Mouse (Mus musculus) activated CD4-positive, CD25-positive, alpha-beta regulatory T cell, adult 4 months (primary cell): ENCODE results near the gene Spem1. TPM values are rescaled to one million over a fixed set of nuclear protein-coding genes. Genes with fewer than 3 reads are reported as not detected.

Source experiments
- ATAC-seq: one replicate; pipeline ENCODE4 v1.8.0; 2017
- polyA plus RNA-seq, 2 experiments: library from polyadenylated mRNA; unstranded; fragments of 100-300 nt; shearing (Covaris generic); gene quantifications; one replicate each; pipeline ENCODE4 v1.2.1; 2017

Spem1 gene
- polyA plus RNA-seq, 2 experiments from 2014 or later, result not detected

DNA sequence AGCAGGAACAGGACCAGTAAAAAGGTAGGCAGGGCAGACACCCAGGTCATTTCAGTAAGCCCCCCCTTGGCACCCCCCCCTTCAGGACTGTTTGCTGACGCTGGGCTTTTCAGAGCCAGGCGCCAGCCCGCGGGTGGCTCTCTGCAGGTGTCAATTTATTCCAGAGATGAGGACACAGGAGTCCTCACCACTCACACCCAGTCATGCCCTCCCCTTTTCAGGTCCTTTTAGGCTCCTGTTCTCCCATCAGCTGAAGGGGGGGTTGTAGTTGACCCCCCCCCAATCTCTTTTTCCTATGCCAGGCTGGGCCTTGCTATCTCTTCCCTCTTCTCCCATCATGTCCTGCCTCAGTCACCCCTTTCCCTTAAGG, 14.0 kb upstream of the Spem1 start:
- ATAC-seq, result no peak

DNA sequence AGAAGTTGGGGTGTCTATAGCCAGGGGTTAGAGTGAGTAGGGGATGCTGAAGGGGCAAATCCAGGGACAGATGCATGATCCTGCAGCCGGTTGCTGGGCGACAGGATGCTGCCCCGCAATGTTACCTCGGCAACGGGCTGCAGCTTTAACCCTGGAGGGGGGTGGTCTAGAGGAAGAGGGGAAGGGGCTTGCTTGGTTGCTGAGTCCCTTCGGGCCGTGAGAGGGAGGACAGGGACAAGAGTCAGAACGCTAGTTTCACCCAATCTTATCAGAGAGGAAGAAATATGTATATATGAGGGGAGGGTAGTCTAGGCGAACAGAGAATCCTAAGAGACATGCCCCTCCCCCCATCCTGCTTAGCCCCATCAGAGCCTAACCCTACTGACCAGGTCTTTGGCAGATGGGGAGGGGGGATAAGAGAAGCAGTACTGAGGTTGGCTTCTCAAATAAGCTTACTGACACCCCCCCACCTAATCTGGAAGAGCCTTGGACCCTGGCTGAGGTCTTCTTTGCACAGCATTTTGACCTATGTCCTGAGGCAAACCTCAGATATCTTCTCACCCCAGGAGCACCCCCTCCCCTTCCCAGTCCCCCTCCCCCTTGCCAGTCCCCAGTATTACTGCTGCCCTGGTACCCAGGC, 13.5 kb upstream of the Spem1 start:
- no peak for ATAC-seq

DNA sequence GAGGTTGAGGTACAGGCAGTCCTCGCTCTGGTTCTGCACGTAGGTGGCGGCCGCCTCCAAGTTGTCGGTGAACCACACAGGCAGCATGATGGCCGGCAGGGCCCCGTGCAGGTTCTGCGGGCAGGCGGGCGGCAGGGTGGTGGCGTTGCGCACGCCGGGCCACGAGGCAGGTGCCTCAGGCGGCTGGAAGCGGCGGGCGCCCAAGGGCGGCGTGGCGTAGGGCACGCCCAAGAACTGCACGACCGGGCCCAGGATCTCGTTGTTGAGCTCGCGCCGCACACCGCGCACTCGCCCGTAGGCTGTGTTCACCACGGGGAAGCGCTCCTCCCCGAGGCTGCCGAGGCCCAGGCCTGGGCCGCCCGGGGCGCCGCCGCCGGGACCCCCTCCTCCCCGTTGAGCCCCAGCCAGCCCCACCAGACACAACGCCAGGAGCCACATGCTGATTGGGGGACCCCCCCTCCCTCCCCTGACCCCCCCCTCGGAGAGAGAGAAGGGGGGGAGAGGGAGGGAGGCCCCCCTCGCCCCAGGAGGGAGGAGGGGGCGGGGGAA, 12.1 kb upstream of the Spem1 start:
- peak; percentile 9 for ATAC-seq

DNA sequence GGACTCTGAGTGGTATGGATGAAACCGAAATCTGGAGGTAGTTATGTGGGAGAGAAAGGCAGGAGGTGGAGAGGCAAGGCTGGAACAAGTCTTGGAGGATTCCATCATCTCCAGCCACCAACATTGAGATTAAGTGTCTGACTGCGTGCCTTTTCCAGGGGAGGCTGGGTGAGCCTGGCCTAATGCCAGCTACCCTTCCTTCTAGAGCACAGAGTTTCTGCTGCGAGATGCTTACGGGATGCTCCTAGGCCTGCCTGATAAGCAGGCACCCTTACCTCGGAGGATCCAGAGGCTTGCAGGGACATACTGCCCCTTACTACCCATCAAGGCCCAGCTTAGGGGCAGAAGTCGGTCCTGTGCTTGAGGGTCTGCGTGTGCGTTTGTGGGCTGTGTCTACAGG, 11.6 kb upstream of the Spem1 start:
- no peak for ATAC-seq

DNA sequence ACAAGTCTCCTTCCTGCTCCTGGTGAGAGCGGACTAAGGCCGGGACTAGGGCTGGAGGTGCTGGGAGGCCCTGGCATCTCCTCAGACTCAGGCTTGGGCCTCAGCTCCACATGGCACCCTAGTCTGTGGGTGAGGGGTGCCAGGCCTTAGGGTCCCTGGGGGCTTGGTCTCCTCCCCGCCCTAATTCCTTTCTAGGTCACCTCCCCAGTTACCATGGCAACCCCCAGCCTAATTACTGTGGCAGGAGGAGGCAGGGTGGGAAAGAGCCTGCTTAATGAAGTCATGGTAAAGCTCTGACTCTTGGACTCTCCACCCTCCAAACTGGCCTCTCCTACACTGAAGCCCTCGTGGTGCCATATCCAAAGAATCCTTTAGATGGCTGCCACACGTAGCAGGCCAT, 6.9 kb upstream of the Spem1 start:
- no peak for ATAC-seq

DNA sequence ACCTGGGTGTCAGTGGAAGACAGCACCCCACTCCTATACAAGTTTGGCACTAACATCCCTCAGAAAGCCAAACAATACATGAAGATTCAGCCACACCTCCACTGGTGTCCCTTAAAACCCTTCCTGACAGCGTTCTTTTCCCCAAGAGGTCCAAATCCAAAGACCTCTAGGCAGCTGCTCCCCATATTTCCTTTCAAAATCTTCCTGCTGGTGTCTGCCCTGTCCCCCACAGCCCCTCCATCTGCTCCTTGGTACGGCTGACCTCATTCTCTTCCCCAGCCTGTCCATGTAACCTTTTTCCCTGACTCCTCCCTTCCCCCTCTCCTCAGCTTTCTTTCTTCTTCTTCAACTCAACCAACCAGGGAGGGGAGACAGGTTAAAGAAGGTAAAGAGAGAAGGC, 1.5 kb upstream of the Spem1 start:
- ATAC-seq, result no peak

DNA sequence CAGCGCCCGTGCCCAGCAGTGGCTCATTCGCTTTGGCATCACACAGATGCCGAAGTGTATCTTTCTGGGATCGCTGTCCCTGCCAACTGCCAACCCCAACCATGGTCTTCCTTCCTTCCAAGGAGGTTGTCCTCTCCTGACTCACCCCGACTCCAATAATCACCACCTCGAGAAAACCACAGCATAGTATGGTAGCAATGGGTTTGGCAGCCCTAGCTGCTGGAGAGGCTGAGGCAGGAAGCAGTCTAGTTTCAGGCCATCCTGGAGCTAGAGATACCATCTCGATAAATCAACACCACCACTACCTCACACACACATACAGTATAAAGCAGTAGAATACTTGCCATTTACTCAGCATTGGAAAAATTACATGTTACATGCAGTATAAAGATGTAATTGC, 3.1 kb downstream of the Spem1 start:
- no peak for ATAC-seq

DNA sequence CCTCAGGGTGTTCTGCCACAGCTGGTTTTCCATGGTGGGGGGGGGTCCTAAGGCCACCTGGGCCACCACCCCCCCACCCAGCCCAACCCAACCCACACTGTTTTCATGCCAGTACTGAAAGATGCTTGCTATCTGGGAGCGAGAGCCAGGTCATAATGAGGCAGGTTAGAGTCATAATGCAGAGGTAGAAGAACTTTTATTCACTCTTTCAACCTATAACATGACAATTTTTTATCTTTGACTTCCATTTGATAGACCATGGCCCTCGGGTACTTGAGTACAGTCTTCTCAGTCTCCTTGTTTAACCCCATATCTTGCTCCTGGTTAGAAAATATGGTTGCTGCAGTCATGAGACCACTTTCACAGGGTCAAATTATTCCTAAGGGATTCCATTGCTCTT, 3.6 kb downstream of the Spem1 start, which contains the start of gene Spem2:
Gene Spem2, minus strand, starts transcription at position 101 of the 400 bp plus-strand sequence.
- no peak for ATAC-seq

DNA sequence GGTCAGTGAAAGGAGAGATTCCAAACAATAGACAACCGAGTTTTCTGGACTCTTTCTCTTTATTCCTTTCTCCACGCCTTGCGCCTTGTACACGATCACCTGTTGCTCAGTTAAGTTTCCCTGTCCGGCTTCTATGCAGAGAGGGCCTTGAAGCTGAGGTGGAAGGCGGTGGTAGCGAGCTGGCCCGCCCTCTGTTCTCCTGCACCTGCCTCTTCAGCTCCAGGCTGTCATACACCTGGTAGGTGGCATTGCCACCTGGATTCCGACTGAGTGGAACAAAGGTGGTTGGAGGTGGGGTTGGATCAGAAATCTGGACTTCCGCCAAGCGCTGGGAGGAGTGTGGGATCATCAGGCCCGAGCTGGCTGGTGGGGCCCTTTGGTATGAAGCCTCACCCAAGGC, 5.5 kb downstream of the Spem1 start:
- ATAC-seq, result no peak

DNA sequence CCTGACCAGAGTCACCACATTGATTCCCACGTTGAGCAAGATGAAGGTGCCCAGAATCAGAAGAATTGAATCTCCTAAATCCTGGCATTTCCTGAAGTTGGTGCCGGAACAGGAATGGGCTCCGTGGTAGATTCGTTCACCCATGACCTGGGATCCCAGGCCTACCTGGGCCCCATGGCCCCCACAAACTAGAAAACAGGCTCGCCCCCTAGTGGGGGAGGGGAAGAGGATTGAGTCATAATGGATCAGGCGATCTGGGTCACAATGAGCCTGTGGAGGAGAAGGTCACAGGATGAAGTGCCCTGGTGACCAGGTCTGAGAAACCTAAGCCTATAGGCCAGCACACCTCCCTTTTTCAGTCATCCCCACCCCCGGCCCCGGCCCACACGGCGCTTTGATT, 6.8 kb downstream of the Spem1 start, which contains the start of gene Gm39566:
Gene Gm39566, minus strand, starts transcription at position 144 of the 400 bp plus-strand sequence.
- ATAC-seq, result no peak

DNA sequence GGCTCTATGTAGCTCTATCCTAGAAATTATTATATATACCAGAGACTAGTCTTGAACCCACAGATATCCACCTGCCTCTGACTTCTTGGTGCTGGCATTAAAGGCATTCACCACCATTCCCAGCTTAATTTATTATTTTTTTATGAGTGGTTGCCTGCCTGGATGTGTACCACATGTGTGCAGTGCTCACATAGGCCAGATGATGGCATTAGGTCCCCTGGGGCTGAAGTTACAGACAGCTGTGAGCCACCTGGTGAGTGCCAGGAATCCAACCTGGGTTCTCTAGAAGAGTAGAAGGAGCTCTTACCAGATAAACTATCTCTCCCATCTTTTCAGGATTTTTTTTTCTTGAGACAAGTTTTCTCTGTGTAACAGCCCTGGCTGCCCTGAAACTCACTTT, 11.7 kb downstream of the Spem1 start:
- ATAC-seq, result no peak

DNA sequence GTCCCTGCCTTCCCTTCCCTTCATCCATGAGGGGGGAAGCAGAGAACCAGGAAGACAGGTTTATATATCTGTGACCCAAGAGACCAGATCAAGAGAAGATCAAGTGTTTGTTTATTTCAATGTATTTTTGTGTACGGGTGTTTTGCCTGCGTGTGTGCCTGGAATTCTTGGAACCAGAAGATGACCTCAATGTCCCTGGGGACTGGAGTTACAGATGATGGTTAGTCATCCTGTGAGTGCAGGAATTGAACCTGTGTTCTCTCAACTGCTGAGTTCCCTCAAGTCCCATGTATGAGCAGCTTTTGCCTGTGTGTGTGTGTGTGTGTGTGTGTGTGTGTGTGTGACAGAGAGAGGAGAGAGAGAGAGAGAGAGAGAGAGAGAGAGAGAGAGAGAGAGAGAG, 14.3 kb downstream of the Spem1 start:
- ATAC-seq, result no peak

DNA sequence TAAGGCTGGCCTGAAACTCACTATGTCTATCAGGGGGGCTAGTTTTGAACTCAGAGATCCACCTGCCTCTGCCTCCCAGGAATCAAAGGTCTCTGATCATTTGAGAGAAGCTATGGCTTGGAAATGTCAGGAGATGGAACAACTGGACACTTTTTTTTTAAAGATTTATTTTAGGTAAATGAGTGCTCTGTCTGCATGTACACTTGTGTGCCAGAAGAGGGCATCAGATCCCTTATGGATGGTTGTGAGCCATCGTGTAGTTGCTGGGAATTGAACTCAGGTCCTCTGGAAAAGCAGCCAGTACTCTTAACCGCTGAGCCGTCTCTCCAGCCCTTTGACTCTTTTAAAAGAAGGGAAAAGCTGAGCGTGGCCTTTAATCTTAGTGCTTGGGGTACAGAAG, 15.6 kb downstream of the Spem1 start:
- ATAC-seq, result no peak

DNA sequence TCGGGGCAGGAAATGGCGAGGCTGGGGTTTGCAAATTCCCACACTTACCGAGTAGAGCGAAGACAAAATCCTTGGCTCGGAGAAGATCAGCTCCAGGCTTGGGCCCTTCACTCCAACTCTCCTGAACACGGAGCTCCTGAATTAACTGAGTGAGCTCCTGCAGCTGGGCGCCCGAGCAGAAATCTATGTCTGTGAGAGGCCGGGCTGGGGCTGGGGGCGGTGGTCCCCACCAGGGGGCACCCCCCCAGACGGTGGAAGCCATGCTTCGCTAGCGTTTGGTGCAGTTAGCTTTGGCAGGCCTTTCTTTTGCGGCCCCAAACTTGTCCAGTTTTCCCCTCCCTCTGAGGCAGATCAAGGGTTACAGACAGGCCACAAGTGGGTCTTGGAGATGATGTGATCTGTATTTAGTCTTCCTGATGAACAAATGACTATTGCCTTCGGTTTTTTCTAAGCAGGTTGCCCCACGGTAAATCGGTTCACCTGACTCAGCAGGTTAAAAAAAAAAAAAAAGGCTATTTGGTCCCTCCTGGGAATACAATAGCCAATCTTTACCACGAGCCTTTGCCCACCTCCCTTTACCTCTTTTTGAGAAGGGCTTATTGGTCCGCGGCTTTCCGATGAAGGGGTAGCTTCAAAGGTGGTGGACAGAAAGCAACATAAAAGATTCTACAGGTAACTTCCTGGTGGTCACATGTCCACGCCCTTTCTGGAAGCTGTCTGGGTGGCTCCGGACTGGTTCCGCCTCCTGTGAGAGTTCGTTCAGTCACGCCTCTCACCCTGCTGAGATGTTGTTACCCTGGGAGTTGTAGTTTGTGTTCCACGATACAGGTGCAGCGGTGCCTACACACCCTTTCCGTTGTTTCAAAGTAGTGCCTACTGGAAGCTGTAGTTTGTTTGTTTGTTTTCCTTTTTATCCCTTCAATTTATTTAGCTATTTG, 16.7 kb downstream of the Spem1 start, which contains the start of gene Tmem102:
Gene Tmem102, minus strand, starts transcription at position 653 of the 938 bp plus-strand sequence.
- no peak for ATAC-seq

DNA sequence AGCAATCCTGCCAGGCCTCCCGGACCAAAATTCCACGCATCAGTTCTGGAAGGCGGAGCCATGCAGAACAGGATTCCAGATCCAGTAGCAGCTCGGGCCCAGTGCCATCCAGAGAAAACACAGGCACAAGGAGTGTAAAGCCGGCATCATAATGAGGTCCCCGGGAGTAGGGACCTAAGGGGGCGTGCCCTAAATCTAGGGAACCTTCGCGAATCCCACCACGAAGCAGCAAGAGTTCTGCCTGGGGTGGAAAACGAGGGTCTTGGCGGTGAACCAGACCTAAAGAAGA, 17.4 kb downstream of the Spem1 start:
- ATAC-seq, result no peak

DNA sequence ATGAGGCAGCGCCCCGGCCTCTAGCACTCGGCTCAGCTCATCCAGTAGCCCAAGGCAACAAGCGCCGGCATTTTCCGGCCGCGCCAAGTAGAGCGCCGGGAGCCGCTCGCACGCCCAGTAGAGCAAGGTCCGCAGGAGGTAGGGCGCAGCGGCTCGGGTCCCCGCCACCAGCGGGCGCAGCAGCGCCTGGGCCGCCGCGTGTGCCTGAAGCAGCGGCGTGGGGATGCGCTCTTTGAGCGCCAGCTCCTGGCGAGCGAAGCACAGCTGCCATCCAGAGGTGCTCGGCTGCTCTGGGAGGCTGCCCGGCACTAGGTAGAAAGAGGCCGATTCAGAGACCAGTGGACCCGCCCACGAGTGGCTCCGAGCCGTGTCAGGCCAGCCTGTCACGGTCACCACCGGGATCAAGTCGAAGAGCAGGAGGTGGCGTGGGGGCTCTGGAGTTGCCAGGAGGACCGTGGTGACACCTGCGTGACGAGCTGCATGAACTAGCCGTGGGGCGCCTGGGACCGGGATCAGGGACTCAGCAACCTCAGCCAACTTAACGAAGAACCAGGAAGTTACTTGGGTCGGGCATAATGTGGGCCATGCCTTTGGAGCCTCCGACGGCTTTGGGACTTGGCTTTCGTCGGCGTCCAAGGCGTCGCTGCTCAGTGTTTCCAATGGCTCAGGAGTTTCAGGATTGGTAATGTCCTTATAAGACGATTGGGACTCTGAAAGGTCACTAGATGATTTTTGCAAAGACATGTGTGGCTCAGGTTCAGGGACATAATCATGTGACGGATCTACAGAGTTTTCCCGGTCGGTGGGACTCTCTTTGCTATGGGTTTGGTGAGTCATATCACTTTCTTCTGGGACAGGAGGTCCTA, 18.0 kb downstream of the Spem1 start:
- ATAC-seq, result peak; percentile 62

DNA sequence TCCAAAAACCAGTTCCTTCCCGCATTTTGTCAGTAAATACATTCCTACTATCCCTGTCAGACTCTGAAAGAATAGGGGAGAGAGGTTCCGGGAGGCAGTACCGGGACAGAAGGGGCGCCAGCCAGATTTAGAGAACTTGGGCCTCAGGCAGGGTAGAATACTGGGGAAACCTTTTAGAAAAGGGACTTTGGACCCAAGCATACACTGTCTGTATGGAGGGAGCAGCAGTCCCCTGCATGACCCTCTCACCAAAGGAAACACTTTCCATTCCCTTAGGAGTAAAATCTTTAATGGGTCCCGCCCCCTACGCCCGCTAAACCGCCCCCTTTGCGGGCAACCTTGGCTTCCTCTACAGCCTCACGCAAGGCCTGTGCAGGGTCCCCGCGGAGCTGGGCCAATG, 18.7 kb downstream of the Spem1 start:
- no peak for ATAC-seq

DNA sequence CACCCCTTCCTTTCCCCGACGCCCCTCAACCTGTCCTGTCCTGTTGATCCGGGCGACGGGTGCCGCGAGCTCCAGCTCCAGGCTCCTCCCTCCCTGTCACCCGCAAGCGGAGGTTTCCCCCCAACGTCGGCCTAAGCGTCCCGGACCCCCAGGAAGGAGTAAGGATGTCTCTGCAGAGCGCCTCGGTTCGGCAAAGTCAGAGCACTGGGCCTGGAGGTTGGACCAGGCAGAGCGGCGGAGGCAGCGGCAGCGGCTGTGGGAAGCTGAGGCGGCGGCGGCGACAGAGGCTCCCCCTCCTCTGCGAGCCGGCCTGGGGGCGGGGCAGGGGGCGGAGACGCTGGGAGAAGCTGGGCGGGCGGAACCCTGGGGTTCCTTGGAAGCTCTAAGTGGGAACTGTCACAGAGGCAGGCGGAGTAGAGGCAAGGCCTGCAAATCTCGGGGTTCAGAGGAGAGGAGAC, 19.3 kb downstream of the Spem1 start:
- peak; percentile 32 for ATAC-seq

DNA sequence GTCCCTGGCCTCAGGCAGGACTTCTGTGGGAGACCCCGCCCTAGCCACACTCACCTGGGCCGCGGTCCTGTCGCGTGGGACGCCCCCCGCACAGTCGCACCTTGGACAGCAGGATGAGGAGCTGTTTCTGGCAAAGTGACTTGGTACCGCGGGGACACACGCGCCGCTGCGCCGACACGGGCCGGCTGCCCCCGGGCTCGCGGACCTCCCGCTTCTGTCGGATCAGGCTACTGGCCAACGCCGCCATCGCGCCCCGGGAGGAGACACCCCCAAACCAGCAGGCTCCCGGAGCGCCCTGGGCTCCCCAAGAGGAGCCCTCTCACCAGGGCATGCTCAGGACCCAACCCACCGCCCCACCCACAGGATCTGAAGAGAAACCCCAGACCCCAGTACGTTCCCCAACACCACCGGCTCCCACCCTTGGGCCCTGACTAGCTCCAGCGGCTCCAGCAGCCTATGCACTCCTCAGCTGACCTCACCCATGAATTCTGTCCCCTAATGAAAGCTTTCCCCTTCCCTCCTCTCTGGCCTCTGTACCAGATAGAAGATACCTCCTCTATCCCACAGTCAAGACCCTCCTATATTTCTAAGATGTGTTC, 20.5 kb downstream of the Spem1 start, which contains the start of gene Fgf11:
Gene Fgf11, minus strand, starts transcription at position 479 of the 599 bp plus-strand sequence.
- no peak for ATAC-seq

DNA sequence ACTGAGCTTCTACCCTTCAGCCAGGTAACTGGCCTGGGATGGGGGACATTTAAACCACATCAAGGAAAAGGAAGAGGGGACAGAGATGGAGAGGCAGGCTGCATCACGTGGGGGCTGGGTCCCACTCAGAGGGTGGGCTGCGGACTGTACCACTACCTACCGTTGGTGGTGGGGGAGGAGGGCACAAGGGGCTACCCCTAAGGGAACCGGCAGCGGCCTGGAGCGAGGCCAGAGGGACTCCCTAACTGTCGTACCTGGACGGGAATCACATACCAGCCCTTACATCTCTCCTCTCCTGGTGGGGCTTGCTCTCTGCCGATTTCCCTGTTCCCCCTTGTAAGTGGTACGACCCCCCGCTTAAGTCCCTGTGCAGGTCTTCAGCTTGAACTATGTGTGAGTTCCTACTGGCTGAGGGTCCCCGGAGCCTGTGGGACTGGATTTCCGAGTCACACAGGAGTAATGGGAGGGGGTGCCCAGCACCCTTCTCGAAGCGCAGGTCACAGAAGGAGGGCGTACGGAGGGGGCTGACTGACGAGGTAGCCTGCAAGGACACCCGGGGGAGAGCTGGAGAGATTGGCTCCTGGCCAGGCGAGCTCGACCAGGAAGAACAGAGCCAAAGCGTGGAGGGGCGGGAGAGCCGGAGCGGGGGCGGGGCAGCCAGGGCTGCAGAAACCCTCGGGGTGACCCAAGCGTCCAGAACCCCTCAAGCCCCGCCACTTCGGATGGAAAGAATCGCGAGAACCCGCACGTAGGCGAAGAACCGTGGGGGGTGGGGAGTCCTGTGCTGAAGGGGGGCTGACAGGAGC, 21.4 kb downstream of the Spem1 start:
- ATAC-seq, result no peak

DNA sequence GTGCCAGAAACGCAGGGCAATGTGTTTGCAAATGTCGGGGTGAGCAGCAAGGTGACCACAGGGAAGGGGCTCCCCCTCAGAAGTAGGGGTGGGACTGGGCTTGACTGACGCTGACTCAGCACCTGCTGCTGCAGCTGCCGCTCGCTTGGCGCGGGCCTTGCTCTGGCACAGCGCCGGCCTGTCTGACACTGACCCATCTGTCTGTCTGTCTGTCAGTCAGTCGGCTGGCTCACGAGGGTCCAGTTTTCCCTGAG, 21.9 kb downstream of the Spem1 start:
- ATAC-seq, result no peak
